Mouse (Mus musculus) hindbrain, postnatal 0 days (tissue): ENCODE measurements around the gene Ptk7. TPM values are rescaled to one million over a fixed set of nuclear protein-coding genes. Genes with fewer than 3 reads are reported as not detected.

Source experiments
- ATAC-seq: fragments of 200-750 bp; cut with Nextera tagmentation; 2 replicates; pipeline ENCODE4 v1.8.0; 2017; ENCODE audit warnings: mild to moderate bottlenecking, moderate TSS enrichment, moderate library complexity
- DNase-seq: peaks from one replicate; pipeline ENCODE4 v3.0.0-alpha.2; 2015; ENCODE audit warnings: low spot score
- H3K27ac ChIP-seq: fragments of 300-500 bp; sonication (generic); 2 replicates; pipeline ENCODE4 v1.5.1; 2014; ENCODE audit warnings: mild to moderate bottlenecking
- H3K27me3 ChIP-seq: fragments of 300-500 bp; sonication (generic); 2 replicates; pipeline ENCODE4 v1.6.1; 2014; ENCODE audit warnings: low read length, mixed read lengths; ENCODE audit not compliant: insufficient read depth
- H3K36me3 ChIP-seq: fragments of 300-500 bp; sonication (generic); 2 replicates; pipeline ENCODE4 v1.6.1; 2014; ENCODE audit warnings: low read length, mixed read lengths; ENCODE audit not compliant: insufficient read depth
- H3K4me1 ChIP-seq: fragments of 300-500 bp; sonication (generic); 2 replicates; pipeline ENCODE4 v1.6.1; 2014; ENCODE audit warnings: antibody characterized with exemption, low read length, mixed read lengths; ENCODE audit not compliant: insufficient read depth
- H3K4me2 ChIP-seq: fragments of 300-500 bp; sonication (generic); 2 replicates; pipeline ENCODE4 v1.6.1; 2014; ENCODE audit warnings: low read depth, mild to moderate bottlenecking, low read length, moderate library complexity, mixed read lengths
- H3K4me3 ChIP-seq: fragments of 300-500 bp; sonication (generic); 2 replicates; pipeline ENCODE4 v1.5.1; 2014; ENCODE audit warnings: low read length
- H3K9ac ChIP-seq: fragments of 300-500 bp; sonication (generic); replicated peaks from 2 replicates; pipeline ENCODE4 v1.6.1; 2014; ENCODE audit warnings: mild to moderate bottlenecking, low read length, moderate library complexity, mixed read lengths
- H3K9me3 ChIP-seq: fragments of 300-500 bp; sonication (generic); 2 replicates; pipeline ENCODE4 v1.6.1; 2016; ENCODE audit warnings: low read length, mixed read lengths
- CTCF ChIP-seq: IDR thresholded peaks from 2 replicates; pipeline ENCODE4 v1.5.1; 2016; ENCODE audit warnings: antibody characterized with exemption, control low read depth, low read depth
- WGBS: fragments of 180-500 bp; shearing (Covaris S2); extraction: QIAGEN DNeasy Blood & Tissue Kit; methylation state at CpG from one replicate; pipeline ENCODE4 v1.1.7; 2014; 5-methylcytosine and 5-hydroxymethylcytosine counted together
- polyA plus RNA-seq: library from polyadenylated mRNA; unstranded; fragments of >200 nt; fragmentation: Nextera tagmentation; extraction: Ambion mirVana; gene quantifications from 2 replicates; pipeline ENCODE4 v1.2.1, GENCODE M21; 2015
- total RNA-seq: library from RNA; depleted of rRNA; stranded (reverse); fragments of >200 nt; gene quantifications from 2 replicates; pipeline ENCODE4 v1.2.3, GENCODE M21; 2014; rRNA removed

Gene Ptk7
- total RNA-seq: 77.6 and 79.3 TPM in 2 replicates
- 24.5 and 25.1 TPM in 2 replicates for polyA plus RNA-seq

DNA sequence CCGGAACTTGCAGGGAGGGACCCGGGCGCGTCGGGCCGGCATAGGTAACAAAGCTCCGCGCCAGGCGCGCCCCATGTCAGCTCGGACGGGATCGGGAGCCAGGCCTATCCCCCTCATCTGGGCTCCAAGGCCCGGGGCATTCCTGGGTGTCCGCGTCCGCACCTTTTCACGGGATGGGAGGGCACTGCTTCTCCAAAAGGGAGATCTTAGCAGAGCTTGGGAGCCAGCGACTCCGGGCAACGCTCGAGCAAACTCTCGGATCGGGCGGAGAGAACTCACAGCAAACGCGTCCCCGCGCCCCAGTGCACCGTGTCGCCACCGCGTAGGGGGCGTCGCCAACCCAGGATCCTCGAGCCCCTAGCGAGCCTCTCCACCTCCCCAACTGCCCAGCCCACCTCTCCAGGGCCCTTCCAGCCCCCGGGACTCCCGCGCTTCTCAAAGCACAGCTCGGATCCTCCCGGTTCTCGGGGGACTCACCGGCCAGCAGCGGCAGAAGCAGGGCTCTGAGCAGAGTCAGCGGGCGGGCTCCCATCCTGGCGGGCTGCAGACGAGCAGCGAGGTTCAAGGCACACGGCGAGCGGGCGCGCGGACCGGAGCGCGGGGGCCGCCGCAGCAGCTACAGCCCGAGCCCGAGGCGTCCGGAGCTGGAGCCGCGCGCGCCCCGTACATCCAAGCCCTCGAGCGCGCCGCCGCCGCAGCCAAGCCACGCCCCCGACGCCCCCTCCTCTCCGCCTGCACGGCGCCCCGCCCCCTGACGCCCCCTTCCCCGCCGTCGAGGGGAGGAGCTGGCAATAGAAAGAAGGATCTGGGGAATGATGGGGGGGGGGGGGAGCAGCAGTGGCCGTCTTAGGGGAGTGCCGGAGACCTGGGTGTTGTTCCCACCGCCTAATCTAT, at the start of gene Ptk7:
Ptk7 (minus strand) TSS at position 714 of the 894 bp plus-strand sequence.
- WGBS: under 1% methylated on average over 79 of the region's 90 CpGs
- no peaks in the 10 kb centered on the region for H3K27me3 ChIP-seq
- H3K4me3 ChIP-seq: peak within 1 kb of the TSS; percentile 96
- H3K27ac ChIP-seq: peak within 1 kb of the TSS; percentile 87
- H3K4me1 ChIP-seq: peaks cover 16% of the 10 kb centered on the region
- peak within 1 kb of the TSS; percentile 90 for H3K9ac ChIP-seq
- H3K9me3 ChIP-seq: no peaks in the 10 kb centered on the region
- peak; percentile 94 for DNase-seq
- peaks cover 8% of the 10 kb centered on the region; the same call in 1 of the 2 replicates for H3K36me3 ChIP-seq
- peak; percentile 83 for ATAC-seq
- H3K4me2 ChIP-seq: peak within 1 kb of the TSS; percentile 79
- no peak for TF ChIP-seq CTCF

DNA sequence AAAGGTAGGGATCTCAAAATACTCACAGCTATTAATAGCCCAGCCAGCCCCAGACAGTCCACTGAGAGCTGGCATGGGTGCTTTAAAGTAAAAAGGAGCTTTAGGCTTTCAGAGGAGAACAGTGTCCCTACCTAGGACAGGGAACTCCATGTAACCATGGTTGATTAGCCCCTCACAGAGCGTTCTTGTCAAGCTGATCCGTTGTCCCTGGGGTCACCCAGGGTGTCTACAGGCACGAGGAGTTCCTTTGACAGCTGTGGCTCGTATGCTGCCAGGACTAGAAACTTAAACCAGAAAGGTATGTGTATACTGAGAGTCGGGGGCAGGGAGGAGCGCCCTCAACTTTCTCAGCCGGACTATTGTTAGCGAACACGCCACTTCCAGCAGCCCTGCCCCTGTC, 49.6 kb upstream of the Ptk7 start:
- DNase-seq (no peak), ATAC-seq (no peak)
- H3K9ac ChIP-seq: peak overlapping the region; percentile 75; the same call in 1 of the 2 replicates
- H3K9me3 ChIP-seq: no peaks in the 10 kb centered on the region
- TF ChIP-seq CTCF: no peak
- peak overlapping the region; percentile 66 for H3K4me2 ChIP-seq
- 0 out of 2 replicates have a peak overlapping the region, but pooled peaks have one; percentile 82 for H3K4me3 ChIP-seq
- no peak overlapping the region for H3K27ac ChIP-seq
- no peaks in the 10 kb centered on the region for H3K27me3 ChIP-seq
- WGBS: 64% methylated on average over 9 of the region's 9 CpGs
- H3K36me3 ChIP-seq: peaks cover 37% of the 10 kb centered on the region
- peaks cover 9% of the 10 kb centered on the region; the same call in 1 of the 2 replicates for H3K4me1 ChIP-seq

DNA sequence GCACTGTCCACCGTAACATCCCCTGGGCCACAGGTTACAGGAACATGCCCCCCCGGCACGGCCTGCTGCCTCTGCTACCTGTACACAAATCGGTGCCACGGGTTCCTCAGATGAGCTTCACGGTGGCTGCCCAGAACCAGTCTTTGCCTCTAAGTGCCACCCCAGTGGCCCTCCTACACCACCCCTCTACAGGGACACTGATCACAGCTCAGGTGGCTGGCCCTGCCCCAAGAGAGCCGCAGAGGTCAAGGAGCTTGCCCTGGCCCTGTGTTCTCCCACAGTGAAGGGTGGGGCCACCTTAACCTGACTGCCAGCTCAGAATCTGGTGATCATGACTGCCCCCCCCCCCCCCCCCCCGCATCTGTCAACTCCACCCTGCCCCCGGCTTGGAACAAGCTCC, 49.1 kb upstream of the Ptk7 start, which contains the start of gene Mea1:
Mea1 (plus strand) TSS at position 378 of the 400 bp plus-strand sequence.
- Histone ChIP-seq H3K4me3 (peak within 1 kb of the TSS; percentile 82), H3K4me1 (peaks cover 11% of the 10 kb centered on the region; the same call in 1 of the 2 replicates), H3K36me3 (peaks cover 32% of the 10 kb centered on the region), H3K4me2 (peak within 1 kb of the TSS; percentile 66), H3K27ac (0 out of 2 replicates have a peak within 1 kb of the TSS, but pooled peaks have one; percentile 41), H3K9ac (peak within 1 kb of the TSS; percentile 75), H3K27me3 (no peaks in the 10 kb centered on the region), H3K9me3 (no peaks in the 10 kb centered on the region)
- no peak for TF ChIP-seq CTCF
- ATAC-seq: no peak
- WGBS: 91% methylated on average over 8 of the region's 9 CpGs
- DNase-seq: no peak

DNA sequence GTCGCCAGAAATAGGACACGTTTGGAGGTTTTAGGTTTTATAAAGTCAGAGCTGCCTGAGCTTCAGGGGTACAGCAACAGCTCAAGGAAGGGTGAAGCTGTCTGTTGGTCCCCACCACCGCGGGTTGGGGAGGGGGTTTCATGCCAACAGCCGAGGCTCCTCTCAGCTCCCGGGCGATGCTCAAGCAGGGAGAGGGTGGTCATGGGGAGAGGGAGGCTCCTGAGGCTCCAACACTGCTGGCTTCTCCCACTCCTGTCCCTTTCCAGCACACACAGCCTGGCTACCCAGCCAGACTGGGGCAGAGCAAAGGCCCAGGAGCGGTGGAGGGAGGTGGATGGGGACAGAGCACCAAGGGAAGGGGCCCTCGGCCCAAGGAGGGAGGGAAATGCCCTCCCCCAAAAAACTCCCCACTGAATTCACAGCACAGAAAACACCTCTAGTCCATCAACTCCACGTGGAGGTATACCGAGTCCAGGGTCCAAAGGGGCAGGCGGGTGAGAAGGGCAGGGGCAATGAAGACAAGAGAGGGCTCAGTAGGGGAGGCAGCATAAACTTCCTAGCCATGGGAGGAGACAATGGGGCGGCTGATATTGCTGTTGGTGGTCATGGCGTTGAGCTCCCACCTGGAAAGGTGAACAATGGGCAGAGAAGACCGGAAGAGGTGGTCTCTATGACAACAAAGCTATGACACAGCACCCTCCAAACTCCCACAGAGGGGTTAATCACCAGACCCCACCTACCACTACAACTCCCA, 45.4 kb upstream of the Ptk7 start:
- H3K36me3 ChIP-seq: peaks cover 31% of the 10 kb centered on the region
- peak overlapping the region; percentile 59 for H3K27ac ChIP-seq
- no peaks in the 10 kb centered on the region for H3K27me3 ChIP-seq
- WGBS: 16% methylated on average over 15 of the region's 15 CpGs
- no peak for DNase-seq
- H3K4me2 ChIP-seq: peak overlapping the region; percentile 83
- peak; percentile 13 for ATAC-seq
- peak overlapping the region; percentile 66 for H3K4me3 ChIP-seq
- H3K4me1 ChIP-seq: peaks cover 13% of the 10 kb centered on the region; the same call in 1 of the 2 replicates
- H3K9ac ChIP-seq: peak overlapping the region; percentile 64; the same call in 1 of the 2 replicates
- no peak for TF ChIP-seq CTCF
- no peaks in the 10 kb centered on the region for H3K9me3 ChIP-seq

DNA sequence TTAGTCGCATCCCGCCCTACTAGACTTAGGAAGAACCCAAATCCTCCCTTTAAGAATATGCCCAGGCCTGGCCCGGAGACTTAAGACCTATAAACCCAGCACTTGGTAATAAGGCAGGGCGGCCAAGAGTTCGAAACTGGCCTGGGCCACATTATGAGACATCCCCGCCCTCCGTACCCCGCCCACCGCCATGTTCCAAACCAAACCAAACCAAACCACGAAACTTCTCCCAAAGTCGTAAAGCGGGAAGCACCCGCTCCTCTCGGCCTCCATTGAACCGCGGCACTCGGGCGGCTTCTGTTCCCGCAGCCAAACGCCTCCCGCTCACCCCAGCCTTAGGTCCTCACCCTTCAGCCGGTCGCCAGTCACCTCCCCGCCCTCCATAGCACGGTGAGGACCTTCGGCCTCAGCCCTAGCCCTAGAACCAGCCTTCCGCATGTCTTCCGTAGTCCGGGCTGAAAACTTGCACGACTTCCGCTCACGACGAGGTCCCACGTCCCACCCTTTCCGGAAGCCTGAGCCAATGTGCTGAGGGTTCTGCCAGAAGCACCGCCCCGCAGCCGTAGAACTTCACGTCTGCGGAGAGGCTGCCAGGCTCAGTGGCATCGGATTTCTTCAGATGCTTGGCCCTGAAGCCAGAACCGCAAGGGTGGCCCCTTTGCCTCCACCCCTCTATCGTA, 44.7 kb upstream of the Ptk7 start, which contains the start of gene Rrp36:
Rrp36 (minus strand) TSS at position 503 of the 680 bp plus-strand sequence.
- WGBS: 1% methylated on average over 42 of the region's 43 CpGs
- Histone ChIP-seq H3K4me3 (peak within 1 kb of the TSS; percentile 66), H3K9ac (peak within 1 kb of the TSS; percentile 64), H3K9me3 (no peaks in the 10 kb centered on the region), H3K27me3 (no peaks in the 10 kb centered on the region), H3K4me1 (peaks cover 8% of the 10 kb centered on the region; the same call in 1 of the 2 replicates), H3K27ac (peak within 1 kb of the TSS; percentile 67), H3K4me2 (peak within 1 kb of the TSS; percentile 83), H3K36me3 (peaks cover 36% of the 10 kb centered on the region)
- no peak for TF ChIP-seq CTCF
- ATAC-seq (peak; percentile 90), DNase-seq (peak; percentile 96)

DNA sequence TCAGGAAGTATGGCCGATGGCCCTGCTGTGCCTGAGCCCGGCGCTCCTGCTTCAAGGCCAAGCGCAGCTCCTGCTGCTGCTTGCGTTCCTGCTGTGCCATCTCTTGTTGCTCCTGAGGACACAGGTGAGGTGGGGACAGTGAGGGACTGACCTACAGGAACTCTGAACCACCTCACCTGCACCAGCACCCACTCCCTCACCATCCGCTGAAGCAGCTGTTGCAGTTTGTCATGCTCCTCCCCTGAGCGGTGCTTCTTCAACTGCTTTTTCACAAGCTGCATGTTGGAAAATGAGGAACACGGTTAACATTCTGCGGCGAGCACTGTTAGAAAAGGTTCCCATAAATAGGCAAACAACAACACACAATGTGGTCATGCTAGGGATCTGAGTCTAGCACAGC, 40.6 kb upstream of the Ptk7 start:
- 0 out of 2 replicates have a peak, but pooled peaks cover 5% of the 10 kb centered on the region for H3K4me1 ChIP-seq
- H3K9me3 ChIP-seq: no peaks in the 10 kb centered on the region
- H3K27me3 ChIP-seq: no peaks in the 10 kb centered on the region
- no peak overlapping the region for H3K4me2 ChIP-seq
- 95% methylated on average over 10 of the region's 10 CpGs for WGBS
- H3K36me3 ChIP-seq: peaks cover 21% of the 10 kb centered on the region
- DNase-seq (no peak), ATAC-seq (no peak)
- TF ChIP-seq CTCF: no peak
- H3K27ac ChIP-seq: no peak overlapping the region
- H3K9ac ChIP-seq: no peak overlapping the region
- no peak overlapping the region for H3K4me3 ChIP-seq
